Mouse (Mus musculus): ENCODE measurements around the gene Olfr153. TPM values are rescaled to one million over a fixed set of nuclear protein-coding genes. Genes with fewer than 3 reads are reported as not detected.

Gene Olfr153
- polyA plus RNA-seq (2012; rRNA removed) = not detected in 2 replicates

GRCm38 (mm10) chr2:87531496-87531895, at the start of gene Olfr153:
TSS of gene Olfr153 (plus strand) at chr2:87531796.

GRCm38 (mm10) chr2:87496993-87497392, 34.6 kb upstream of the Olfr153 start, which contains the start of gene Pramel7:
TSS of gene Pramel7 (minus strand) at chr2:87497093.

GRCm38 (mm10) chr2:87506265-87506664, 25.3 kb upstream of the Olfr153 start, which contains the start of gene Pramel6:
TSS of gene Pramel6 (plus strand) at chr2:87506565.

GRCm38 (mm10) chr2:87545442-87545841, 13.8 kb downstream of the Olfr153 start, which contains the start of gene Olfr1128:
TSS of gene Olfr1128 (minus strand) at chr2:87545542.

GRCm38 (mm10) chr2:87573602-87574001, 42.0 kb downstream of the Olfr153 start, which contains the start of gene Olfr1129:
TSS of gene Olfr1129 (plus strand) at chr2:87573902.

Other genes with a start within 250 kb of the Olfr153 start
- gene Olfr1118, start 224.2 kb upstream of the Olfr153 start, polyA plus RNA-seq (2012; rRNA removed) = not detected in 2 replicates
- not detected in 2 replicates for gene Olfr1120, start 177.0 kb upstream of the Olfr153 start, polyA plus RNA-seq (2012; rRNA removed)
- not detected in 2 replicates for gene Olfr1121, start 161.9 kb upstream of the Olfr153 start, polyA plus RNA-seq (2012; rRNA removed)
- not detected in 2 replicates for gene Olfr1122, start 145.9 kb upstream of the Olfr153 start, polyA plus RNA-seq (2012; rRNA removed)
- gene Olfr1123, start 115.2 kb upstream of the Olfr153 start, polyA plus RNA-seq (2012; rRNA removed) = not detected in 2 replicates
- not detected in 2 replicates for gene Olfr1124, start 101.5 kb upstream of the Olfr153 start, polyA plus RNA-seq (2012; rRNA removed)
- not detected in 2 replicates for gene Olfr1126, start 77.8 kb upstream of the Olfr153 start, polyA plus RNA-seq (2012; rRNA removed)
- not detected in 2 replicates for gene Pramel7, start 34.7 kb upstream of the Olfr153 start, polyA plus RNA-seq (2012; rRNA removed)
- not detected in 2 replicates for gene Pramel6, start 25.2 kb upstream of the Olfr153 start, polyA plus RNA-seq (2012; rRNA removed)
- gene Olfr1128, start 13.7 kb downstream of the Olfr153 start, polyA plus RNA-seq (2012; rRNA removed) = not detected in 2 replicates
- not detected in 2 replicates for gene Olfr1129, start 42.1 kb downstream of the Olfr153 start, polyA plus RNA-seq (2012; rRNA removed)
- gene Olfr1130, start 74.4 kb downstream of the Olfr153 start, polyA plus RNA-seq (2012; rRNA removed) = not detected in 2 replicates
- gene Olfr1131, start 95.3 kb downstream of the Olfr153 start, polyA plus RNA-seq (2012; rRNA removed) = not detected in 2 replicates
- not detected in 2 replicates for gene Olfr1132, start 105.7 kb downstream of the Olfr153 start, polyA plus RNA-seq (2012; rRNA removed)
- gene Olfr1133, start 115.6 kb downstream of the Olfr153 start, polyA plus RNA-seq (2012; rRNA removed) = not detected in 2 replicates
- gene Olfr1134, start 126.7 kb downstream of the Olfr153 start, polyA plus RNA-seq (2012; rRNA removed) = not detected in 2 replicates
- not detected in 2 replicates for gene Olfr1135, start 141.9 kb downstream of the Olfr153 start, polyA plus RNA-seq (2012; rRNA removed)
- not detected in 2 replicates for gene Olfr1136, start 162.2 kb downstream of the Olfr153 start, polyA plus RNA-seq (2012; rRNA removed)
- not detected in 2 replicates for gene Olfr1137, start 181.4 kb downstream of the Olfr153 start, polyA plus RNA-seq (2012; rRNA removed)
- gene Olfr1138, start 208.2 kb downstream of the Olfr153 start, polyA plus RNA-seq (2012; rRNA removed) = not detected in 2 replicates
- gene Olfr1140, start 212.0 kb downstream of the Olfr153 start, polyA plus RNA-seq (2012; rRNA removed) = not detected in 2 replicates
- not detected in 2 replicates for gene Olfr1141, start 222.2 kb downstream of the Olfr153 start, polyA plus RNA-seq (2012; rRNA removed)
- gene Olfr152, start 247.7 kb downstream of the Olfr153 start, polyA plus RNA-seq (2012; rRNA removed) = not detected in 2 replicates